Mouse (Mus musculus) frontal cortex, postnatal 14 days (tissue): Measurements from ENCODE around the gene Maea.

Experiments used
- DNase-seq, 2 experiments: peaks; one replicate each; pipeline ENCODE4 v3.0.0; 2022; ENCODE audit warnings: low spot score in 2 of 2

The Maea gene

DNA sequence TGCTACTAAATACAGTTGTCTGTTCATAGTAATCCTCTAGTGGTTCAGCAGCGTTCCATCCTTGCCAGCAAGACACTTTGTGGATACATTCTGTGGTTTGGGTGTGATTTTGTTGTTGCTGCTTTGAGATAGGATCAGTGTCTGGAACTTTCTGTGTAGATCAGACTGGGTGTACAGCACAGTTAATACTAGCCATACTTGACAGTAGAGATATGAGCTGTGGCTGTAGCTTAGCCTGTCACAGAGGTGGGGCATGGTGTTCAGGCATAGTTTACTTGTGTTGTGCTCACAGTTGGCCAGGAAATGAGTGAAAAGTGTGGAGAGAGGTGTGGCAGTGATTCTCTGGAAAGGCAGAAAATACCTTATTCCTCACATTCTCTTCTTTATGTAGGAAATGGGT lies 22.2 kb downstream of the Maea start:
- DNase-seq: no peak

GRCm38 (mm10) chr5:33358467-33358866 lies 23.2 kb downstream of the Maea start:
- DNase-seq: no peak

- DNase-seq: no peak
Observed at GRCm38 (mm10) chr5:33363263-33363662, 28.0 kb downstream of the Maea start.

DNA sequence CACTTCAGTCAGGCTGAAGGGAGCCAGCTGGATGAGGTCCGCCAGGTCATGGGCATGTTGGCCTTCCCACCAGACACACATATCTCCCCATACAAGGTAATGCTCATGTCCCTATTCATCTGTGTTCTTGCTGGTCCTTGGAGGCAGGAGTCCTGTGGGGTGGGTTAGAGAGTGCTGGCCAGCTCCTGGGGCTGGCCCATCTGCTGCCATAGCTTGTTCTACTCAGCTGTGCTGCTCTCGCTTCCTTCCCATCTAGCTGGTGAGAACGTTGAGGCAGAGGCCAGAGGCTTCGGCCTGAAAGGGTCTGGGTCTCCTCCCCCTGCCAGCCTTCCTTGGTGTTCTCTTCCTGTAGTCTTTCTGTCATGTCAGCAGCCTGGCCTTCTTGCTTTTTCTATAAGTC lies 33.3 kb downstream of the Maea start:
- no peak for DNase-seq

GRCm38 (mm10) chr5:33371137-33371536 lies 35.8 kb downstream of the Maea start:
- no peak for DNase-seq

GRCm38 (mm10) chr5:33371668-33372067 lies 36.4 kb downstream of the Maea start:
- DNase-seq: no peak

DNA sequence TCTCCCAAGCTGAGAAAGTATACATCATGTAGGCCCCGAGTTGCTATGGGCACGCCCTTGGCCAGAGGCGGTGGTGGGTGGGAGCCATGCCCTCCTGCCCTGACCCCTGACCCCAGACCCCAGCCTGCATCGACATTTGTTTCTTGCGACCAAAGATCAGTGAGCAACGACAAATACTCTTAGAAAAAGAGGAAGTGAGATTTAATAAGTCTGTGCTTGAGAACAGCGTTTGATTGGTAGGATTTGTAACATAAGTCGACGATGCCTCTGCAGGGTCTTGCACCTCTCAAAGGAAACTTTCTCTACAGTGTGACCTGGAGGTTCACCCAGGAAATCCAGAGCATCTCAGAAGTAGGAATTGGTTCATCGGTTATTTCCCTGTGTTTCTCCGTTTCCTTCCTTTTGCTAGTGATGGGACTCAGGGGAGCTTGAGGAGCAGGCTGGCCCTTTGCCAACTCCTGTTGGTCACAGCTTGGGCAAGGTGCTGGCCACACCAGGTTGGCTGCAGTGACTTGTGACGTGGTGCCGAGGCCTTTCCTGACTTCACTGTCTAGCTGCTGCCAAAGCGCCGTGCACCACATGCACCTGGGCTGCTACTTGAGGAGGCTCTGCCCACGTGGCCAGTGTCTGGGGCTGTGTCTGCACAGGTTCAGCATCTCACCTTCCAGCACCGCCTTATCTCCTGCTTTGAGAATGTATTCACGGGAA lies 37.2 kb downstream of the Maea start:
- no peak for DNase-seq

GRCm38 (mm10) chr5:33377176-33377575 lies 41.9 kb downstream of the Maea start:
- no peak for DNase-seq

DNA sequence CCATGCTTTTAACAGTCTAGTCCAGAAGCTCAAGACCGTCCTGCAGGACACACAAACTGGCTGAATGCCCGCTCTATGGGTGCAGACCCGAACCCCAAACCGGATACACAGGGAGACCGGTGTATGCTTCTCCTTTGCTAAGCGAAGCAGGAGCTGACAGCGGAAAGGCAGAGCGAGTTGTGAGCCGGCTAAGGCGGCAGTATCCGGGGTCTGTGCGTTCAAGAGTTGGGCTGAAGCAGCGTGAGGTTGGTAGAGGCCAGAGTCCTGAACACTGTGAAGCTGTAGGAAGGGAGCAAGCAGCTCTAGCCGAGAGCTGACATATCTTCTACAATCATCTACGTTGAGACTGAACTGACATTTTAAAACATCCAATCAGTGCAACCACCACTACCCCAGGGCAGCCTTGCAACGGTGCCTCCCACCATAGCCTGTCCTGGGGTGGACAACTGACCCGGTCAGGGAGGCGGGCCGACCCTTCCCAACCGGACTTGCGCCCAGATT lies 42.5 kb downstream of the Maea start:
- DNase-seq: peak in 1 of 2 experiments; percentile 40

GRCm38 (mm10) chr5:33378302-33378854 lies 43.1 kb downstream of the Maea start, which contains the start of gene Uvssa:
TSS of gene Uvssa (plus strand) at chr5:33378549.
- DNase-seq: peak; percentile 98 to 99

DNA sequence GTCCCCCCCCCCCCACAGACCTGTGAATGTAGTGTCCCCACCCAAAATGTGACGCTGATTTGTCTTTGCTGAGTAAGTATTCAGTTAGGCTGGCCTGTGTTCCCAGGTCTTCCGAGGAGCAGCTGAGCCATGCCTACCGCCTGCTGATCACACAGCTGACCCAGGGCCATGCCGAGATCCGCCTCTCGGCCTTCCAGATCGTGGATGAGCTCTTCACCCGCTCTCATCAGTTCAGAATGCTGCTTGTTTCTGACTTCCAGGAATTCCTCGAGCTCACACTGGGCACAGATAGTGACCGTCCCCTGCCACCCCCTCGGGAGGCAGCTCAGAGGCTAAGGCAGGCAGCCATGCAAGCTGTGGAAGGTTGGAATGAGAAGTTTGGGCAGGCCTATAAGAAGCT lies 52.2 kb downstream of the Maea start:
- no peak for DNase-seq

DNA sequence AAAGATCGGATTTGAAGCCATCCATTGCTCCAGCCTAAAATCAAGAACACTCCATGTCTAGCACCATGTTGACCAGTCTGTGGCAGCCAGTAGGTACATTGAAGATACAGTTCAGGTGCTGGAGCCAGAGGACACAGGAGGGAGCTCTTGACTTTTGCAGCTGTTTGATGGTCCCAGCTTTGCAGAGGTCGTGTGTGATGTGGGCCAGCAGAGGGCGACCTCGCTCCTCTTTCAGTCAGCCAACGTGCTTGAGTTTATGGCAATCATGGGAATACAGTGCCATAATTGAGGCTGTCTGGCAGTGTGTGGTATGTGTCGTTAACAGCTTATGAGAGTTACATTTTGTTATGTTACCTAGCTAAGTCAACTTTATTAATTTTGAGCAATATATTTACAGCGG lies 58.5 kb downstream of the Maea start:
- peak; percentile 68 to 80 for DNase-seq

- no peak for DNase-seq
Observed at GRCm38 (mm10) chr5:33395693-33396092, 60.4 kb downstream of the Maea start.

- DNase-seq: no peak
Observed at GRCm38 (mm10) chr5:33396828-33397227, 61.5 kb downstream of the Maea start.

DNA sequence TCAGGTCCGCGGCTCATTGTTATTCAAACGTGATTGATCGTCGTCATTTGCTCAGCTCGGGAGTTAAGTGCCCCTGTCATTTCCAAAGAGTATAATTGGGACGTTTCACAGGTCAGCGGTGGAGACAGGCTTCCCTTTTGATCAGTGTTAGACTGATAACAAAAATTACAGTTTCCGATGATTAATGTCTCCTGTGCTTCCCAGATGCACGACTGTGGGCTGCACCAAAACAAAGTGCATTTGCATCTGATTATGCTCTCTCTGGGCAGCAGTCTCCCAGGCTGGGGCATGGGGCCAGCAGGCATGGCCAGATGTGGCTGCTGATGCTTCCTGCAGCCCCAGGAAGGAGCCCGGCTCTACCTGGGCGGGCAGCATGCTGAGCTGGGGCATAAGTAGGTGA lies 65.5 kb downstream of the Maea start:
- no peak for DNase-seq

DNA sequence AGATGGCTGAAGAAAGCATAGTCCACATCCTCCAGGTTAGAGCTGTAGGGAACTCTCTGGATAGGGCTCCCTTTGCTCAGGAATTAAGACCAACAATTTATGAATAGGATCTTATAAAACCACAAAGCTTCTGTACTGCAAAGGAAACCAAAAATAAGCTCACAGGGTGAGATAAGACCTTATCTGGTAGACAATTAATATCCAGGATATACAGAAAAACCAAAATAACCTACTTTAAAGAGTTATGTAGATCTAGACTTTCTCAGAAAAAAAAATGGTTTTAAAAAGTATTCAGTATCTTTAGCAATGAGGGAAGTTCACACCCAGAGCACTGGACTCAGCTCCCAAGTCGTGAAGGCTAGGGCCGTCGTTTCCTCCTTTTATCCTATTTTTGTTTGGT lies 85.0 kb downstream of the Maea start:
- DNase-seq: no peak
